Mouse (Mus musculus): ENCODE data around the gene Atpaf2.

Atpaf2 gene

DNA sequence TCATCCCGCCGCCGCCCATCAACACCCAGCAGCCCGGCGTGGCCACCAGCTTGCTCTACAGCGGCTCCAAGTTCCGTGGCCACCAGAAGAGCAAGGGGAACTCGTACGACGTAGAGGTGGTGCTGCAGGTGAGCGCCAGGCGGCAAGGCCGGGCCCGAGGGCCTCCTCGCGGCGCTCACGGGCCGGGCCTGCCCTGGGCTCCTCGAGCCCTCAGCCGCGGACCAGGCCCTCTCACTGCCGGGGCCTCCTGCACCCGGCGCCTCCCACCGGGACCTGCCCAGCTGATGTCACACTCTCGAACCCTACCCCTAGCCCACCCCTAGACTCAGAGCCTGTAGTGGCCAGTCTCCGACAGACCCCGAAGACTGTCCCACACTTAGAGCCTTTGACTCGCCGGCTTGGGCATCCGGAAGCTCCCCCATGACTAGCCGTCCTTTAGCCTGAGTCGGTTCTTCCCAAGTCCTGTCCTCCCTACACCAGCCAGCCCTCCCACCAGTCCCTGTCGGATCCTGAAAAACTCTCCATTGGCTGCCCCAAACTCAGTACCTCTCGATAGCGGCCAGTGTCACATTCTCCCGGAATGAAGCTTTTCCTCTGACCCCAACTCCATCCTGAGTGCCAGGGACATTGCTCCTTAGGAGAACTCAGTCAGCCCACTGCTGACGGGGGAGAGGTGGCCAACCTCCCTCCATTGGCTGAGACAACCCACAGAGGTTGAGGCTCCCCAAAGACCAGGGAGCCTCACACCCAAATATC is at the start of gene Atpaf2:
Gene Atpaf2 (minus strand): TSS at position 741 of the 756 bp plus-strand sequence.
- DNase-seq (ENCODE audit: low read depth, low spot score), result no peak

DNA sequence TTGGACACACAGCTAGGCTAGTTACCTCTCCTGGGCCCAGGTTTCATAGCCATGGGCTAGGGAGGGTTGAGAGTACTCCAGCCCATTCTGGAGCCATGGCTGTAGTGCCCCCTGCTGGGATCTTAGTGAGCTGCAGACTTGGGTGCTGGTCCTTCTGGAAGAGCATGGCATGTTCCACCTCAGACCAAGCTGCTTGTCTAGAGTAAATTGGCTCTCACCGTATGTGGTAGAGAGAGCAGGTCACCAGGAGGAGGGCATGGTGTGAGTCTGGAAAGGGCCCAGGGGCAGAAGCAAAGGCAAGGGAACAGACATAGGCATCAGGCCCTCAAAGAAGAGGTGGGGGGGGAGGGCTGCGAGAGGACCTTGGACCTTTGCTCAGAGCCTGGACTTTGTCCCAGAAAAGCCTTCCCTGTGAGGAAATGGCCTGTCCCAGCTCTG is 47.7 kb upstream of the Atpaf2 start:
- peak; percentile 71 for DNase-seq (ENCODE audit: low read depth, low spot score)

DNA sequence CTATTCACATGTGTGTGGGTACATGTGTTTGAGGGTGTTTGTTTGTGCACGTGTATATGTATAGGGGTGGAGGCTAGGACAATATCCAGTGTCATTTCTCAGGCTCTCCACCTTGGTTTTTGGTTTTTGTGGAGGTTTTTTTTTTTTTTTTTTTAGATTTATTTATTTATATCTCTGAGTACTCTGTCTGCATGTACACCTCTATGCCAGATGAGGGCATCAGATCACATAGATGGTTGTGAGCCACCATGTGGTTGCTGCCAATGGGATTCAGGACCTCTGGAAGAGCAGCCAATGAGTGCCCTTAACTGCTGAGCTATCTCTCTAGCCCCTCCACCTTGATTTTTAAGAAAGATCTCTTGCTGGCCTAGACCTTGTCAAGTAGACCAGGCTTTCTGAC is 39.7 kb upstream of the Atpaf2 start:
- peak; percentile 55 for DNase-seq (ENCODE audit: low read depth, low spot score)

DNA sequence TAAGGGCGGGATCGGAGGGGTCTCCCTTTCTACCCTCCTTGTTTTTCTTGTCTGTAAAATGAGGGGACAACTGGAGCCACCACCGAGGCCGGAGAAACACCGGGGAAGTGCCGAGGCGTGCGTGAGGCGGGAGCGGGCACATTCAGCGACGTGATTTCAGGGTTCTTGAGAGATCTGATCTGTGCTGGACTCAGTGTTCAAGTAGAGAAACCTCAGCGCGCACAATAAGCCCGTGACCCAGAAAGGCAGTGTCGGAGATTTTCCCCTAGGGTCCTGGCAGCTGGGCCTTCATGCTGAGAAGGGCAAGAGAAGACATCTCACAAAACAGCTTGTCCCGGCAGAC is 36.5 kb upstream of the Atpaf2 start:
- no peak for DNase-seq (ENCODE audit: low read depth, low spot score)

DNA sequence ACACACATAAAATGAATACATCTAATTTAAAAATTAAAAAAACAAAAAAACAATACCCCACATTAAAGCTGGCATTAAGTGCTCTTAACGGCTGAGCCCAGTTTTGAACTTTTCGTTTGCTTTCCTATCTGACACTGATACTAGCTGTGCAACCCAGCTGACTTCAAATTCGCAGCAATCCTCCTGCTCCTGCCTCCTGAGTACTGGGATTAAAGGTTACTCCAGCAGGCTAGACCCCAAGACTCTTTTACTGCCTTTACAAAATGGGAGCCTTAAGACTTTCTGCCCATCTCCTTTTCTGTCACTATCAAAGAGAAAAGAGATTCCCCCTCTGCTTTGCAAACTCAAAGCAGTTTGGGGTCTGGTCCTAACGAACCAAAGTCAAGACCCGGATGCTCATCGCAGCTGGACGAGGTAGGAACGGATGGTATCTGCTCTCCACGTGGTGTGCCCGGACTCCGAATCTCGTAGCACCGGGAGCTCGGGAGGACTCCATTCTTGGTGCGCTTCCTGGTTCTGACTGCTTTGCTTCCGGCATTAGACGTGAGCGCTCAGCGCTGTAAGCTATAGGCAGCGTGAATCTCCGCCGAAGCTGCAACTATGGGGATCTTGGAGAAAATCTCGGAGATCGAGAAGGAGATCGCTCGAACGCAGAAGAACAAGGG is 36.0 kb upstream of the Atpaf2 start, which contains the start of gene Drg2:
Gene Drg2 (plus strand): TSS at position 512 of the 665 bp plus-strand sequence.
- peak; percentile 97 for DNase-seq (ENCODE audit: low read depth, low spot score)

DNA sequence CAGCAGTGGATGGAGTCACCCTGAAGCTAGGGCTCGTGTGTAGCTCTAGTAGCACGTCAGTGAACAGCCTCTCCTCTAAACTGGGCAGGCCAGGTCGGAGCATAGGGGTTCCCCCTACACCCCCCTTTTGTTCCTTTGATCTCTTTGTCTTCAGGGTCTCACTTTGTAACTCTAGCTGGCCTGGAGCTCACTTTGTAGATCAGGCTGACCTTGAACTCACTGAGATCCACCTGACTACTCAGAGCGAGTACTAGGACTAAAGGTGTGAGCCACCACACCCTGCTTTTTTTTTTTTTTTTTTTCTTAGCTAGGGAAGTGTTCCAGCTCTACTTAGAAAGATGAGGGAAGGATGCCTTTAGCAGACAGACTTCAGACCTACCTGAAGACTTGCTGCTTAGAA is 25.8 kb upstream of the Atpaf2 start:
- DNase-seq (ENCODE audit: low read depth, low spot score), result peak; percentile 80

DNA sequence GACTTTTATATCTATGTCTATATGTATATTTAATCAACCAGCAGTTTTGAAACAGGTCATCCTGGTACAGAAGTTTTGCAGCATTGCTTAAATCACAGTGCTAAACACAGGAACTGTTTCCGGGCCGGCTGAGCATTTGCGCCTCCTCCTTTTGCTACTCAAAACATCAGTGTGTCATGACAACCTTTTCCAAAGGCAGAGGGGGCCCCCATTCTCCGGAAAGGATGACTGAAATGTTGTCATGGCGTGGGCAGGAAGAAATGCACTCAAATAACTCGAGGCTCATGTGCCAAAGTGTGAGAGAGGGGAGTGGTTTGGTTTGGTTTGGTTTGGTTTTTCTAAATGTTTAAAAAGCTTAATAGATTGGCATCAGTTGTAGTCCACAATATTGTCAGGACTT is 24.6 kb upstream of the Atpaf2 start:
- DNase-seq (ENCODE audit: low read depth, low spot score), result no peak

DNA sequence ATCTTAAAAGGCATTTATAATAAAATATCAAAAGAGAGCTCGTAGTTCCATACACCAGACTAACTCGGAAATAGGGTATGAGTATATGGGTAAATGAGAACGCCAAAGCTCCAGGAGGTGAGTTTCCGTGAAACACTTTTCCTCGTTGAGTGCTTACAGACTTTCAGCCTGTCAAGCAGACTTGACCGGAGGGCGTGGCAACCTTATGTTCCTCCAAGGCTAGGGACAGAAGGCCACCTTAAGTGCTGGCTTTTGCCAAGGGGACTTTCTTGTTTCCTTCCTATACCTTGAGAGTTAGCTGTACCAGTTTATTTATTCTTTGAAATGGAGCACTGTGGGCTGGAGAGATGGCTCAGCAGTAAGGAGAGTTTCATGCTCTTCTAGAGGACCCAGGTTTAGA is 21.9 kb upstream of the Atpaf2 start:
- peak; percentile 82 for DNase-seq (ENCODE audit: low read depth, low spot score)

DNA sequence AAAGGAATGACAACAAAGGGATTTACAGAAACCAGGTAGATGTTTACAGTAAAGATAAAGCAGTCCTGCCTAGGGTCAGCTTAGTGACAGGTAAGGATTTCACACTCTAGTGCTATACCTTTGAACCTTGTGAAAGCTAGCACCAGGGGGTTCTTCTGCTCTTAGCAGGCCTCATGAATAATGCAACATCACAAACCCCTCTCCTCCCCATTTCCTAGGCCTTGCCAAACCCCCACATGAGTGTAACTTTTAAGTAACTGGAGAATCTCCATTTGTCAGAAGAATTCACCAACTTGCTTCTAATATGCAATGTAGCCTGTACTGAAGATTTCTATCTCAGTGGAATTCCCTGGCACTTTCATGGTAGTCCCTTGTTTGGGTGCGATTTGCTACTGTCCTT is 21.4 kb upstream of the Atpaf2 start:
- DNase-seq (ENCODE audit: low read depth, low spot score), result peak; percentile 74

DNA sequence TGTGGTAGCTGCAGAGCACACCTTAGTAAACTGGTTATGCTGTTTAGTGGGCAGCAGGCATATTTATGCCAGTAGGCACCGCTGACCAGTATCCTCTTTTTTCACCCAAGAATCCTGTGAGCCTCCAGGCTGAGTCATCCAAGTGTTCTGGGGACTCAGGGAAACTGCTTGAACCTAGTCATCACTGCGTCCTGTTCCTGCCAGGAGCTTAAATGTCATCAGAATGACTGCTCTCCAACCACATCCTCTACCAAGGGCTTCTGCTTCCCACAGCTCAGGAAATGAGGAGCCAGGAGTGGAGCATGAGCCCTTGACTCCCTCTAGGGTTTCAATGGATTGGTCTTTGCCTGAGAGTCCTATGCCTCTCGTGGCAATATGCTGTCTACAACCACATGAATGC is 18.4 kb upstream of the Atpaf2 start:
- no peak for DNase-seq (ENCODE audit: low read depth, low spot score)

DNA sequence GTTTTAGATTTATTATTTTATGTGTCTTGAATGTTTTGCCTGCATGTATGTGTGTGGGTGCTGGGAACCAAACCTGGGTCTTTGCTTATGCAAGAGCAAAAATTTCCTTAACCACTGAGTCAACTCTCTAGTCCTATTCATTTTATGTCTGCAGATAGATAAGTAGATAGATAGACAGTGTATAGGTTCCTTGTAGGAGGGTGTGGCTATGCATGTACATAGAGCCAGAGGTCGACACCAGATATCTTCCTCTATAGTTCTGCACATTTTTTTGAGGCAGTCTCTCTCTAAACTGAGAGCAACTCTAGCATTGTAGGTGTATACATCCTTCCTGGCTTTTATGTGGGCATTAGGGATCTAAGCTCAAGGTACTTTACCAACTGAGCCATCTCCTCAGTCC is 16.9 kb upstream of the Atpaf2 start:
- DNase-seq (ENCODE audit: low read depth, low spot score), result no peak

DNA sequence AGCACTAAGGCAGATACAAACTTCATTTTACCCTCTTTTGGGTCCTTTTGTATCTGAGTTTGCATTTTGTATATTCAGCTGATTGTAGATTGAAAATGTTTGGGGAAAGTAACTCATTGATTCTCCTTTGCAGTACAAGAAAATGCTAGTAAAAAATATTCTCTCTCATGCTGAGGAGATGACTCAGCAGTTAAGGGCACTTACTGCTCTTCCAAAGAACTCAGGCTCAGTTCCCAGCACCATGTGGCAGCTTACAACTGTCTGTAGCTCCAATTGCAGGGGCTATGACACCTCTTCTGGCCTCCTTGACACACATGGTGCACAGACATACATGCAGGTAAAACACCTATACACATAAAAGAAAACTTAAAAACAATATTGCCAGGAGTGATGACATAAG is 15.2 kb upstream of the Atpaf2 start:
- DNase-seq (ENCODE audit: low read depth, low spot score), result no peak

DNA sequence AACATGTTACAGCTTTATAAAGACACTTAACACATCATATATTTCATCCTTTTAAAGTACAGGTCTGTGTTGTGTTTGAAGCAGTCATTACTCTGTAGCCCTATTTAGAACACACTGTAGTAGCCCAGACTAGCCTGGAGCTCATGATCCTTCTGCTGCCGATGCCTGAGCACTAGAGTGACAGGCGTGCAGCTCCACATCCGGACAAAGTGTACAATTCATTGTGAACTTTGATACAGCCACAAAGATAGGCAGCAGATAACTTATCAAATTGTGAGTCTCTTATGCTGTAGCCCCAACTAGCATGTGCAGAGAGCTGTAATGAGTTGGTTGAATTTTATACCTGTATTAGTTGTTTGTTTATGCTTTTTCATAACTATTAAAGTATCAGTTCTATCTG is 9.4 kb upstream of the Atpaf2 start:
- DNase-seq (ENCODE audit: low read depth, low spot score), result no peak

DNA sequence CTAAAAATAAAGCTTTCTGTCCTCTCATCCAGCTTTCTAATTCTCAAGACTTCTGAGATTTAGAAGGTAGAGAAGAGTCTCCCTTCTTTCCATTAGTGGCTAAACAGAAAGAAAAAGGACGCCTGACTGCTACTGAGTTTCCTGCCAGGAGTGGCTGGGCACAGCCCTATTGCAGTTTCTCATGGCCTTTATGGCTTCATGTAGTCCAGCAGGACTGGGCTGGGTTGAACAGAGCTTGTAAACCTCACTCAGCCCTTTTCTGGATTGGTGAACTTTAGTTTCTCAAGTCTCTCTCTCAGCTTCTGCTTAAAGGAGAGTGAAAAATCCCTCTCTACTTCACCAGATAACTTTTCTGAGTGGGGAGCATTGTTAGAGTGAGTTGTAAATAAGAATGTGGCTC is 8.2 kb upstream of the Atpaf2 start:
- no peak for DNase-seq (ENCODE audit: low read depth, low spot score)

DNA sequence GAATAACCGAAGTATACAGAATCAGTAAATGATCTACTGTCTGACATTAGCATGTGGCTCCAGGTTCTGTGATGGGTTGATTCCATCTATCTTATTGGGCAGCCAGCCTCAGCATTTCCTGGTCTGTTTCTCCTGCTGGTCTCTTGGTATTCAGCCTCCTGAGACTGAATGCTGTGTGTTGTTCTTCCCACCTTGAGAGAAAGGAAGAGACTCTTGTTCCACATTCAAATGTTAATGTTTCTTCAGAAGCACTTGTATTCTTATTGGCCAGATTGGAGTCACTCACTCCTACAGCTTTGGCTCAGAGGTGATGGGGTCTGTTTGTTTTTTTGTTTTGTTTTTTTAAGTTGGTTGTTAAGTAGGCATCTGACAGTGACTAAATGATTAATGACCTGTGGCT is 4.7 kb upstream of the Atpaf2 start:
- DNase-seq (ENCODE audit: low read depth, low spot score), result peak; percentile 83

DNA sequence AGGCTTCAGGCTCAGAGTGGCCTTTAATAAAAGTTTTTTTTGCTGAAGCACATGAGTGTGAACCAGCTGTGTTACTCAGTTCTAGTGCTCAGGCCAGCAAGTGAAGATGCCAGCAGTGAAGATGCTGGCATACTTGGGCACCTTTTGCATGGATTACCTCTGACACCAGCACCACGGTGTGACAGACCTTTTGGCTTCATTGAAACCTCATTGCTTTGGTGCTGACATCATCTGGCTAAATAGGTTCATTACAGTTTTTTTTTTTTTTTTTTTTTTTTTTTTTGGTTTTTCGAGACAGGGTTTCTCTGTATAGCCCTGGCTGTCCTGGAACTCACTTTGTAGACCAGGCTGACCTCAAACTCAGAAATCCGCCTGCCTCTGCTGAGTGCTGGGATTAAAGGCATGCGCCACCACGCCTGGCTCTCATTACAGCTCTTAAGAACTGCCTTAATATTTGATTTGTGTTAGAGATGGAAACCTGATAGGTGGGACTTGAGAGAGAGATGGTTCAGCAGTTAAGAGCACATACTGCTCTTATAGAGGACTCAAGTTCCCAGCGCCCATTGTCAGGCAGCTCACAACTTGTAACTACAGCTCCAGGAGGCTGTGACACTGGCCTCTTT is 3.9 kb upstream of the Atpaf2 start:
- DNase-seq (ENCODE audit: low read depth, low spot score), result peak; percentile 43

DNA sequence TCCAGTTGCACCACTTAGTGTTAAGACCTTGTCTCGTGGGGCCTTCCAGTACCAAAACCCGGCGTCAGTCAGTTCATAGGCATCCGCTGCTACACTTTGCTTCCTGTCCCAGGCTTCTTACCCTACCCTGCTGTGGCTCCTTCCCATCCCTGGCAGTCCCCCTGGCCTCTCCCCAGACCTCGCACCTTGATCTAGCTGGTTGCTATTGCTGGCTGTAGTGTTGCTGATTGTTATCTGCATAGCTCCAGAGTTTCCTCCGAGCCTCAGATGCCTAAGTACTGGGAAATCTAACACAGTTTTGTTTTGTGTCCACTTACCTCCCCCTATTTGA is 181 bp upstream of the Atpaf2 start:
- DNase-seq (ENCODE audit: low read depth, low spot score), result peak; percentile 19

DNA sequence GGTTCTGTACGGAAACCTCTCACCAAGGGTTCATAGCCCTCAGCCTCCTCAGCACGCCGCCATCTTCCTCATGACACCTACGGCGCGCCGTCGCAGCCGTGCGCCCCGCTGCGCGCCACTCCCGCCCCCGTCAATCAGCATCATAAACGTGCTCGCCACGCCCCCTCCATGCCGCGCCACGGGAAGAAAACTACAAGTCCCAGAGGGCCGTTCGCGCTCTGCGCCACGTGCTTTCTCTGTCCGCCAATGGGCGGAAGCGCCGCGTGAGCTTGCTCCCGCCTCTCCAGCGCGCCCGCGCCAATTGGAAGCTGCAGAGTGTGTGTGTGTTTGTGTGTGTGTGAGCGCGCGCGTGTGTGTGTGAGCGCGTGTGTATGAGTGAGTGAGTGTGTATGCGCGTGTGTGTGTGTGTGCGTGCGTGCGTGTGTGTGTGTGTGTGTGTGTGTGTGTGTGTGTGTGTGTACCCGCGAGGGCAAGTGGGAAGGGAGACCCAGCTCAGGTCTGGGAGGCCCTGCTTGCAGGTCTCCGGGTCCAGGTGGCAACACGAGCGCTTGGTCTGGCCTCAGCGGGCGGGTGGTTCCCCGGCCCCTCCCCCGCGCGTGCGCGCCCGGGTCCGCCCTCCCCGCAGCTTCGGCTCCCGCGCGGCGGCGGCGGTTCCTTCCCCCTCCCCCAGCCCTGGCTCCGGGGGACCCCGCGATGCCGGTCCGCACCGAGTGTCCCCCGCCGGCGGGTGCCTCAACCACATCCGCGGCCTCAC is 1.1 kb downstream of the Atpaf2 start, which contains the start of gene Gid4:
Gene Gid4 (plus strand): TSS at position 183 of the 754 bp plus-strand sequence.
- peak; percentile 100 for DNase-seq (ENCODE audit: low read depth, low spot score)

DNA sequence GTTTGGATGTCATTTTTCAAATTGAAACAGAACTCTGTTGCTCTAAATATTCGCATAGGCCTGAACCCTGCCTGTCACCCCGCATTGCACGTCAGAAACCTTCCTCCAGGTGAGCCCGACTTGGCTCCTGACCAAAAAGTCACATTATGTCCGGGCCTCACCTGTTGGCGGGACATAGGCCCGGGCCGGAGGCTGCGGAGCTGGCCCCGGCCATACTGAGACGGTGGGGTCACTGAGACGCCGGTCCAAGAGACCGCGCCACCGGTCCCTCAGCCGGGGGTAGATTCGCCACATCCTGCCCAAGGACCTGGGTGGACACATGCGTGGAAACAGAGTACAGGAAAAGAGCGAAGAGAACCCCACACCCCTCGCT is 1.7 kb downstream of the Atpaf2 start:
- DNase-seq (ENCODE audit: low read depth, low spot score), result no peak

DNA sequence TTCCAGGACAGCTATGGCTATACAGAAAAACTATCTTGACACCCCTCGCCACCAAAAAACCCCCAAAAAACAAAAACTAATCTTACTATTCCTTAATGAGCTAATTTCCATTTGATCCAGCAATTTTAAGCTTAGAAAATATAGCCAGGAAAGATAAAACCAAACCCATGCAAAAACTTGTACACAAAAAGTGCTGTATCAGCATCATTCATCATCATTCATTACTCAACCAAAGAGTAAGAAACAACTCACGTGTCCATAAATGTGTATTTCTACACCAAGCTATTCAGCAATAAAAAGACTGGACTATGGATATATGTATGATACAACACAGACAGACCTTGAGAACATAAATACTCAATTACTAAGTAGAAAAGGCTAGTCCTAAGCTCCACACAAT is 5.3 kb downstream of the Atpaf2 start:
- DNase-seq (ENCODE audit: low read depth, low spot score), result no peak

DNA sequence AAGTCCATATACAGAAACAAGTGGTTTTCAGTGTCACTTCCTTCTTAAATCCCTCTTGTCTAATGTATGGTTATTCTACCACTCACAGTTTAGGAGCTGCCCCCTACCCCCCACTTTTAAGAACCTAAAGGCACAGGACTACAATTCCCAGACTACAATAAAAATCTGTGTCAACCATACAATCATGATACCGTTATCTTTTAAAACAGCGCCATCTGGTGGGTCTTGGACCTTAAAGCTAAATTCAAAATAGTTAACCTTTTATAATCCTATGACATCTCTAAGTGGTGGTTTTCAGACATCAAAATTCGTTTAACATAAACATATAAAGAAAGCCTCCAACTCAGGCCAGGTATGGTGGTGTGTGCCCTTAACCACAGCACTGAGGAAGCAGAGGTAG is 6.1 kb downstream of the Atpaf2 start:
- DNase-seq (ENCODE audit: low read depth, low spot score), result peak; percentile 64

DNA sequence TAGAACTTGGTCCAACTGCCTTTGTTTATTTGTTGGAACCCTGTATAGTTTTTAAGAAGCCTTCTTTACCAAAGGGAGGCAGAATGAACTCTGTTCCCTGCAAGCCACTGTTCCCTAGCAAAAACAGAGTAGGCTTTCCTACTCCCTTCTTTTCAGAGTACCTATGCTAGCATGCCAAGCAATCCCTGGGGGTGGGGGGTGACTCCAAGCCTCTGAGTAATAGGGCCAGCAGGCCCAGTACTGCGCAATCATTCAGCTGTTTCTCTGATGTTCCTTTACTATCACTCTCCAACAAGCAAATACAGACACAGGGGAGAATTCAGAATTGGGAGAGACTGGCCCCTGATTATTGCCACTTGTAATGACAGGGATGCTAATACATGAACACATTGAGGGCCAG is 11.7 kb downstream of the Atpaf2 start:
- DNase-seq (ENCODE audit: low read depth, low spot score), result no peak

Measured in ES-CJ7 (cell line).